Mouse (Mus musculus) forebrain, embryonic 10.5 days (tissue): Measurements from ENCODE around the gene Cisd1. TPM values are rescaled to one million over a fixed set of nuclear protein-coding genes. Genes with fewer than 3 reads are reported as not detected.

Experiments used
- DNase-seq: peaks from one replicate; pipeline ENCODE4 v3.0.0-alpha.2; 2017; ENCODE audit warnings: low spot score; ENCODE audit errors: extremely low spot score
- H3K27ac ChIP-seq: fragments of 300-500 bp; sonication (generic); 2 replicates; pipeline ENCODE4 v1.5.1; 2016; ENCODE audit warnings: mild to moderate bottlenecking
- H3K27me3 ChIP-seq: fragments of 300-500 bp; sonication (generic); 2 replicates; pipeline ENCODE4 v1.6.1; 2016; ENCODE audit warnings: mild to moderate bottlenecking; ENCODE audit not compliant: poor library complexity, severe bottlenecking
- H3K36me3 ChIP-seq: fragments of 300-500 bp; sonication (generic); replicated peaks from 2 replicates; pipeline ENCODE4 v1.6.1; 2016; ENCODE audit warnings: mild to moderate bottlenecking, moderate library complexity
- H3K4me1 ChIP-seq: fragments of 300-500 bp; sonication (generic); 2 replicates; pipeline ENCODE4 v1.6.1; 2016
- H3K4me3 ChIP-seq: fragments of 300-500 bp; sonication (generic); 2 replicates; pipeline ENCODE4 v1.5.1; 2016; ENCODE audit warnings: mild to moderate bottlenecking, moderate library complexity
- H3K9me3 ChIP-seq: fragments of 300-500 bp; sonication (generic); 2 replicates; pipeline ENCODE4 v1.6.1; 2016; ENCODE audit warnings: mild to moderate bottlenecking, moderate library complexity
- WGBS: fragments of 180-500 bp; shearing (Covaris S2); methylation state at CpG from one replicate; pipeline ENCODE4 v1.1.7; 2016; 5-methylcytosine and 5-hydroxymethylcytosine counted together
- polyA plus RNA-seq: library from polyadenylated mRNA; unstranded; fragments of >200 nt; fragmentation: Nextera tagmentation; extraction: Ambion mirVana; gene quantifications from 2 replicates; pipeline ENCODE4 v1.2.1, GENCODE M21; 2016

Cisd1 gene
- polyA plus RNA-seq, 1 experiment from 2014 or later: 138 TPM

- H3K4me1 ChIP-seq: no peaks in the 10 kb centered on the region
- H3K9me3 ChIP-seq: no peaks in the 10 kb centered on the region
- no peak overlapping the region for H3K4me3 ChIP-seq
- H3K27me3 ChIP-seq: no peaks in the 10 kb centered on the region
- DNase-seq: no peak
- 93% methylated on average over 16 of the region's 16 CpGs for WGBS
- peaks cover 62% of the 10 kb centered on the region for H3K36me3 ChIP-seq
- H3K27ac ChIP-seq: no peak overlapping the region
These were observed 23.6 kb upstream of the Cisd1 start for GRCm38 (mm10) chr10:71368128-71368940.

- no peak overlapping the region for H3K27ac ChIP-seq
- H3K9me3 ChIP-seq: no peaks in the 10 kb centered on the region
- 95% methylated on average over 10 of the region's 10 CpGs for whole genome bisulfite sequencing
- H3K36me3 ChIP-seq: peaks cover 39% of the 10 kb centered on the region
- H3K27me3 ChIP-seq: no peaks in the 10 kb centered on the region
- no peak for DNase-seq
- peaks cover 14% of the 10 kb centered on the region for H3K4me1 ChIP-seq
- no peak overlapping the region for H3K4me3 ChIP-seq
These were observed 19.1 kb upstream of the Cisd1 start for GRCm38 (mm10) chr10:71363858-71364257.

DNA sequence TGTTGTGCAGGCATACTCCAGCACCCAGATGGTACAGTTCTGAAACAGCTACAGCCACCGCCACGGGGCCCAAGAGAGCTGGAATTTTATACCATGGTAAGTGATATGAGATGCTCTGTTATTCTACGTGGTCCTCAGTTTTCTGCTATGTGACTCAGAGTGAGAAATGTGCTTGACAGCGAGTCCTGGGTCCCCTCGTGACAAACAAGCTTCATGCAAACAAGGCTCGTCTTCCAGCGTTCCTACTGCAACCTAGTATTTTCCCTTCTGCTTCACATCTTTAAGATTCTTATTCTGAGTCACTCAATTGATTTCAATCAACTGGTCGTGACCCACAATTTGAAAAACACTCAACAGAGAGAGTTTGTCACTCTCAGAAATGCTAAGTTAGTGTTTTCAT, 18.7 kb upstream of the Cisd1 start:
- Histone ChIP-seq H3K36me3 (peaks cover 39% of the 10 kb centered on the region), H3K27me3 (no peaks in the 10 kb centered on the region), H3K4me1 (peaks cover 14% of the 10 kb centered on the region), H3K27ac (no peak overlapping the region), H3K9me3 (no peaks in the 10 kb centered on the region), H3K4me3 (no peak overlapping the region)
- 90% methylated on average over 8 of the region's 8 CpGs for WGBS
- DNase-seq: no peak

- Histone ChIP-seq H3K4me1 (peaks cover 14% of the 10 kb centered on the region), H3K27ac (no peak overlapping the region; the same call in 1 of the 2 replicates), H3K4me3 (peak overlapping the region; percentile 23; the same call in 1 of the 2 replicates), H3K27me3 (no peaks in the 10 kb centered on the region), H3K9me3 (no peaks in the 10 kb centered on the region), H3K36me3 (peaks cover 29% of the 10 kb centered on the region)
- no peak for DNase-seq
- 17% methylated on average over 18 of the region's 18 CpGs for WGBS
These were observed 17.2 kb upstream of the Cisd1 start for GRCm38 (mm10) chr10:71361836-71362562.

- DNase-seq: no peak
- no peak overlapping the region for H3K4me3 ChIP-seq
- 81% methylated on average over 7 of the region's 7 CpGs for WGBS
- H3K27ac ChIP-seq: no peak overlapping the region
- peaks cover 14% of the 10 kb centered on the region for H3K4me1 ChIP-seq
- H3K9me3 ChIP-seq: no peaks in the 10 kb centered on the region
- H3K27me3 ChIP-seq: no peaks in the 10 kb centered on the region
- peaks cover 21% of the 10 kb centered on the region for H3K36me3 ChIP-seq
These were observed 16.3 kb upstream of the Cisd1 start for GRCm38 (mm10) chr10:71361044-71361443.

- H3K4me1 ChIP-seq: no peaks in the 10 kb centered on the region
- H3K4me3 ChIP-seq: no peak overlapping the region
- H3K36me3 ChIP-seq: peaks cover 36% of the 10 kb centered on the region
- H3K27me3 ChIP-seq: no peaks in the 10 kb centered on the region
- no peak overlapping the region for H3K27ac ChIP-seq
- no peak for DNase-seq
- H3K9me3 ChIP-seq: no peaks in the 10 kb centered on the region
- WGBS: 88% methylated on average over 12 of the region's 12 CpGs
These were observed 10.2 kb upstream of the Cisd1 start for GRCm38 (mm10) chr10:71354947-71355346.

GRCm38 (mm10) chr10:71353850-71354249, 9.1 kb upstream of the Cisd1 start:
- Histone ChIP-seq H3K9me3 (no peaks in the 10 kb centered on the region), H3K27ac (no peak overlapping the region), H3K4me1 (peaks cover 7% of the 10 kb centered on the region), H3K27me3 (no peaks in the 10 kb centered on the region), H3K4me3 (no peak overlapping the region), H3K36me3 (peaks cover 36% of the 10 kb centered on the region)
- no peak for DNase-seq
- WGBS: 87% methylated on average over 9 of the region's 9 CpGs

- DNase-seq: no peak
- 94% methylated on average over 7 of the region's 7 CpGs for WGBS
These were observed 6.5 kb upstream of the Cisd1 start for GRCm38 (mm10) chr10:71351301-71351700.

GRCm38 (mm10) chr10:71349290-71349689, 4.5 kb upstream of the Cisd1 start:
- no peaks in the 10 kb centered on the region for H3K27me3 ChIP-seq
- peaks cover 35% of the 10 kb centered on the region for H3K4me1 ChIP-seq
- WGBS: 81% methylated on average over 1 of the region's 1 CpGs
- H3K4me3 ChIP-seq: peak overlapping the region; percentile 97
- H3K27ac ChIP-seq: no peak overlapping the region
- H3K9me3 ChIP-seq: no peaks in the 10 kb centered on the region
- DNase-seq: no peak
- peaks cover 36% of the 10 kb centered on the region for H3K36me3 ChIP-seq

More at GRCm38 (mm10) chr10:71351301-71351700, 6.5 kb upstream of the Cisd1 start:
- H3K27ac ChIP-seq: no peak overlapping the region
- no peaks in the 10 kb centered on the region for H3K9me3 ChIP-seq
- H3K4me3 ChIP-seq: no peak overlapping the region
- H3K36me3 ChIP-seq: peaks cover 36% of the 10 kb centered on the region
- peaks cover 26% of the 10 kb centered on the region for H3K4me1 ChIP-seq
- no peaks in the 10 kb centered on the region for H3K27me3 ChIP-seq

DNA sequence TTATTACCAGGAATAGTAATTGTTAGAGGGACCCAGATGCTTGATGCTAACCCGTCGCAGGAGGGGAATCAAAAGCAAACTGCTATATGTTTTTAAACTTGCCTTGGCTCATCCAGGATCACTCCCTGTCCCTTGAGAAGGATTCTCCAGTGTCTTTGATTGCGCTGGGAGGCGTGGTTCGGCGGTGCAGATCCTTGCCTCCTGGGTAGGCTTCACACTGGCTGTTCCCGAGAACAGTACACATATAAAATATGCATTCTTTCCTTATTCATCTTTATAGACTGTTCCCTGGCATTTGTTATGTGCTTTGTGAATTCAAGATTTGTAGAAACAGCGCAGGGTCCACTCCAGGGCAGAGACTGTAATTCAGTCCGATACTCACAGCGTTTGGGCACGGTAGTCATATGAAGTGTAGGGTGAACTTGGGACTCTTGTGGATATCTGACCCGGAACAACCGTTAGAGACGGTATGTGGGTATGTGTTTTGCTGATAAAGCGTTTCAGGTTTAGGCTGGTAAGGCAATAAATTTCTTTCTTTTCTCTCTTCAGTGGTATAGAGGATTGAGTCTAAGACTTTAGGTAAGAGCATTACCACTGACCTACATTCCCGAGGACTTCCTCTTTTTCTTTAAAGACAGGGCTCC, 4.0 kb upstream of the Cisd1 start:
- Histone ChIP-seq H3K4me3 (peak overlapping the region; percentile 97), H3K27me3 (no peaks in the 10 kb centered on the region), H3K27ac (peak overlapping the region; percentile 94), H3K36me3 (peaks cover 33% of the 10 kb centered on the region), H3K4me1 (peaks cover 39% of the 10 kb centered on the region), H3K9me3 (no peaks in the 10 kb centered on the region)
- DNase-seq: no peak
- WGBS: 34% methylated on average over 16 of the region's 16 CpGs

DNA sequence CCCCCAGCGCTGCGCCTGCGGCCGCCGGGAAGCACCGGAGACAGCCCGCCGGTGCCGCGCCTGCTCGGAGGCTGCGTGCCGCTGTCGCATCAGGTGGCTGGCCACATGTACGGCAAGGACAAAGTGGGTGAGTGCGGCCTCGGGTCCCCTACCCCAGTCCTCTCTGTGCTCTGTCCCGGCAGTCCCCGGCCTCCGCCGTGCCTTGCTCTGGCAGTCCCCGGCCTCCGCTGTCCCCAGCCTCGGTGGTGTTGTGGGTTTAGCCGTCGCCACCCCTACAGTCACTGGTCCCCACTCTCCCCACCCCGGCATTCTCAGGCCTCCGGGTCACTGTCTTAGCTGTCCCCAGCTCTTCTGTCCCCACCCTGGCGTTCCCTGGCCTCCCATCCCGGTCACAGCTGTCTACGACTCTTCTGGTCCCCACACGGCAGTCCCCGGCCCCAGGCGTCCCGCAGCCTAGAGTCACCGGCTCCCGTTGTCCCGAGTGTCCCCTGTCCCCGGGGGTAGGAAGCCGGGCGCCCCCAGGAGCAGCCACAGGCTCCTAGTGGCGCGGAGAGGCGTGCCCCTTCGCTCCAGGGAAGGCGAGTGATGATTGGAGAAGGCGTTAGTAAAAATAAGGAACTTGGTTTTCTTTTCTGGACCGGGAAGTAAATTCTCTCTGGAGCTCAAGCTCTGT, 3.3 kb upstream of the Cisd1 start:
- Histone ChIP-seq H3K27me3 (no peaks in the 10 kb centered on the region), H3K9me3 (no peaks in the 10 kb centered on the region), H3K4me1 (peaks cover 46% of the 10 kb centered on the region), H3K4me3 (peak overlapping the region; percentile 97), H3K36me3 (peaks cover 26% of the 10 kb centered on the region), H3K27ac (peak overlapping the region; percentile 94)
- DNase-seq: peak; percentile 65
- WGBS: 1% methylated on average over 48 of the region's 48 CpGs

- peaks cover 20% of the 10 kb centered on the region for H3K36me3 ChIP-seq
- H3K9me3 ChIP-seq: no peaks in the 10 kb centered on the region
- no peaks in the 10 kb centered on the region for H3K27me3 ChIP-seq
- peak within 1 kb of the TSS; percentile 97 for H3K4me3 ChIP-seq
- WGBS: 0% methylated on average over 23 of the region's 49 CpGs
- H3K27ac ChIP-seq: peak within 1 kb of the TSS; percentile 94
- DNase-seq: peak; percentile 97
- peaks cover 48% of the 10 kb centered on the region for H3K4me1 ChIP-seq
These were observed 2.8 kb upstream of the Cisd1 start, which contains the start of gene Ipmk for GRCm38 (mm10) chr10:71347509-71347949. TSS of gene Ipmk (plus strand) at chr10:71347763.
